In genomic region chr1:63544122-63544521, GRCm38 (mm10) we compare ENCODE assay signal across 27 mouse cellular contexts.
DNase-seq lines count a peak whose midpoint lies in the region; ATAC-seq and TF ChIP-seq lines count a peak whose summit lies in the region.
"Had no signal": no experiment of that assay in that cellular context is flagged by ENCODE, and none has a peak within 500 bp of the region (broad histone marks: within the 10 kb centered on the region; RNA-seq: fewer than 3 reads in every experiment).

No protein-coding gene starts in this region.

- peak; percentile 62; the same call in 1 of the 2 replicates for ATAC-seq in hindbrain, embryonic 14.5 days (ENCODE audit: low FRiP score)
- ATAC-seq in hindbrain, embryonic 12.5 days (ENCODE audit: low FRiP score) = no peak
- no peak; the same call in 1 of the 2 replicates for ATAC-seq in midbrain, embryonic 14.5 days (ENCODE audit: low FRiP score, low TSS enrichment)
- ATAC-seq in hindbrain, postnatal 0 days = no peak
- no peak for ATAC-seq in midbrain, postnatal 0 days (ENCODE audit: low FRiP score)
- ATAC-seq: forebrain, embryonic 15.5 days; intestine, embryonic 15.5 days; Patski had no signal

- H3K9me3 ChIP-seq in hindbrain, embryonic 14.5 days (ENCODE audit: control insufficient read depth, low read length) = no peaks in the 10 kb centered on the region
- H3K9me3 ChIP-seq in hindbrain, embryonic 12.5 days (replicated peaks) = no peaks in the 10 kb centered on the region
- H3K9me3 ChIP-seq in midbrain, embryonic 14.5 days (ENCODE audit: control insufficient read depth, low read length) = no peaks in the 10 kb centered on the region
- no peaks in the 10 kb centered on the region for H3K9me3 ChIP-seq in midbrain, embryonic 10.5 days (replicated peaks)
- H3K9me3 ChIP-seq in hindbrain, postnatal 0 days (ENCODE audit: low read length) = no peaks in the 10 kb centered on the region
- no peaks in the 10 kb centered on the region for H3K9me3 ChIP-seq in midbrain, postnatal 0 days (ENCODE audit: low read length)
- H3K9me3 ChIP-seq: embryonic facial prominence, embryonic 10.5 days; embryonic facial prominence, embryonic 13.5 days; forebrain, embryonic 12.5 days; forebrain, embryonic 15.5 days; G1E; intestine, embryonic 15.5 days had no signal

- WGBS in hindbrain, embryonic 14.5 days = 59% methylated on average over 2 of the region's 2 CpGs
- 81% methylated on average over 2 of the region's 2 CpGs for WGBS in hindbrain, embryonic 12.5 days
- 51% methylated on average over 2 of the region's 2 CpGs for WGBS in midbrain, embryonic 14.5 days
- WGBS in midbrain, embryonic 10.5 days = 94% methylated on average over 2 of the region's 2 CpGs
- 66% methylated on average over 2 of the region's 2 CpGs for WGBS in hindbrain, postnatal 0 days
- whole genome bisulfite sequencing in midbrain, postnatal 0 days = 55% methylated on average over 2 of the region's 2 CpGs
- WGBS in heart, adult 2 months = 88% methylated on average over 2 of the region's 2 CpGs

- no peaks in the 10 kb centered on the region for H3K36me3 ChIP-seq in hindbrain, embryonic 14.5 days (replicated peaks; ENCODE audit: control insufficient read depth, insufficient read depth)
- no peaks in the 10 kb centered on the region for H3K36me3 ChIP-seq in hindbrain, embryonic 12.5 days
- no peaks in the 10 kb centered on the region for H3K36me3 ChIP-seq in midbrain, embryonic 14.5 days (ENCODE audit: control insufficient read depth, insufficient read depth, low read length)
- H3K36me3 ChIP-seq in midbrain, embryonic 10.5 days = no peaks in the 10 kb centered on the region
- no peaks in the 10 kb centered on the region for H3K36me3 ChIP-seq in hindbrain, postnatal 0 days (ENCODE audit: insufficient read depth, low read length)
- peaks cover 3% of the 10 kb centered on the region; the same call in 1 of the 2 replicates for H3K36me3 ChIP-seq in midbrain, postnatal 0 days (ENCODE audit: insufficient read depth, low read length)
- no peaks in the 10 kb centered on the region for H3K36me3 ChIP-seq in heart, adult 2 months (ENCODE audit: control insufficient read depth, insufficient read depth, low read length)
- H3K36me3 ChIP-seq: embryonic facial prominence, embryonic 10.5 days; embryonic facial prominence, embryonic 13.5 days; forebrain, embryonic 15.5 days; G1E; intestine, embryonic 15.5 days had no signal

- H3K9ac ChIP-seq in hindbrain, embryonic 14.5 days = no peak overlapping the region
- H3K9ac ChIP-seq in hindbrain, embryonic 12.5 days = no peak overlapping the region
- no peak overlapping the region for H3K9ac ChIP-seq in midbrain, embryonic 14.5 days (replicated peaks; ENCODE audit: low read length)
- H3K9ac ChIP-seq in hindbrain, postnatal 0 days (replicated peaks; ENCODE audit: low read length) = no peak overlapping the region
- H3K9ac ChIP-seq in midbrain, postnatal 0 days (replicated peaks; ENCODE audit: low read length, poor library complexity, severe bottlenecking) = no peak overlapping the region
- H3K9ac ChIP-seq in heart, adult 2 months (ENCODE audit: low read depth, low read length) = no peak overlapping the region
- H3K9ac ChIP-seq: embryonic facial prominence, embryonic 13.5 days; forebrain, embryonic 12.5 days; forebrain, embryonic 15.5 days; intestine, embryonic 15.5 days had no signal

- H3K27me3 ChIP-seq in hindbrain, embryonic 14.5 days (ENCODE audit: control insufficient read depth, insufficient read depth, low read length) = no peaks in the 10 kb centered on the region
- no peaks in the 10 kb centered on the region for H3K27me3 ChIP-seq in hindbrain, embryonic 12.5 days
- H3K27me3 ChIP-seq in midbrain, embryonic 14.5 days (ENCODE audit: control insufficient read depth, insufficient read depth, low read length) = no peaks in the 10 kb centered on the region
- H3K27me3 ChIP-seq in midbrain, embryonic 10.5 days (ENCODE audit: low read depth, poor library complexity, severe bottlenecking) = no peaks in the 10 kb centered on the region
- no peaks in the 10 kb centered on the region for H3K27me3 ChIP-seq in hindbrain, postnatal 0 days (ENCODE audit: insufficient read depth, low read length)
- no peaks in the 10 kb centered on the region for H3K27me3 ChIP-seq in midbrain, postnatal 0 days (ENCODE audit: insufficient read depth, low read length)
- no peaks in the 10 kb centered on the region for H3K27me3 ChIP-seq in heart, adult 2 months (ENCODE audit: control insufficient read depth, insufficient read depth, low read length)
- H3K27me3 ChIP-seq: CH12.LX; embryonic facial prominence, embryonic 13.5 days; forebrain, embryonic 12.5 days; forebrain, embryonic 15.5 days; intestine, embryonic 15.5 days had no signal

- peaks cover 10% of the 10 kb centered on the region for H3K4me1 ChIP-seq in hindbrain, embryonic 14.5 days (replicated peaks; ENCODE audit: control insufficient read depth, insufficient read depth, low read length)
- H3K4me1 ChIP-seq in hindbrain, embryonic 12.5 days = peaks cover 10% of the 10 kb centered on the region
- peaks cover 13% of the 10 kb centered on the region; the same call in 1 of the 2 replicates for H3K4me1 ChIP-seq in midbrain, embryonic 14.5 days (ENCODE audit: control insufficient read depth, insufficient read depth, low read length)
- H3K4me1 ChIP-seq in midbrain, embryonic 10.5 days = no peaks in the 10 kb centered on the region
- no peaks in the 10 kb centered on the region for H3K4me1 ChIP-seq in hindbrain, postnatal 0 days (ENCODE audit: insufficient read depth, low read length)
- no peaks in the 10 kb centered on the region for H3K4me1 ChIP-seq in midbrain, postnatal 0 days (ENCODE audit: insufficient read depth, low read length)
- no peaks in the 10 kb centered on the region for H3K4me1 ChIP-seq in heart, adult 2 months (ENCODE audit: control insufficient read depth, insufficient read depth, low read length)
- H3K4me1 ChIP-seq: embryonic facial prominence, embryonic 13.5 days; intestine, embryonic 15.5 days had no signal

- H3K4me3 ChIP-seq in hindbrain, embryonic 14.5 days (replicated peaks; ENCODE audit: low read length) = no peak overlapping the region
- no peak overlapping the region for H3K4me3 ChIP-seq in hindbrain, embryonic 12.5 days
- H3K4me3 ChIP-seq in midbrain, embryonic 14.5 days (replicated peaks; ENCODE audit: low read depth, low read length) = no peak overlapping the region
- H3K4me3 ChIP-seq in midbrain, embryonic 10.5 days = no peak overlapping the region
- H3K4me3 ChIP-seq in hindbrain, postnatal 0 days (ENCODE audit: low read length) = no peak overlapping the region
- H3K4me3 ChIP-seq in midbrain, postnatal 0 days (ENCODE audit: low read depth, low read length) = no peak overlapping the region
- H3K4me3 ChIP-seq in heart, adult 2 months = no peak overlapping the region
- H3K4me3 ChIP-seq: embryonic facial prominence, embryonic 10.5 days; embryonic facial prominence, embryonic 13.5 days; erythroblast, embryonic 14.5 days; forebrain, embryonic 12.5 days; forebrain, embryonic 15.5 days; intestine, embryonic 15.5 days had no signal

- no peak for TF ChIP-seq CTCF in hindbrain, postnatal 0 days (IDR thresholded peaks at IDR 0.05; ENCODE audit: low read depth)
- no peak for TF ChIP-seq CTCF in midbrain, postnatal 0 days (IDR thresholded peaks at IDR 0.05)
- TF ChIP-seq CTCF in heart, adult 2 months (IDR thresholded peaks at IDR 0.05) = no peak

- no peak for DNase-seq in hindbrain, embryonic 14.5 days (ENCODE audit: low spot score)
- DNase-seq in midbrain, embryonic 14.5 days = peak; percentile 47
- no peak for DNase-seq in midbrain, embryonic 10.5 days (ENCODE audit: low spot score)
- peak; percentile 36 for DNase-seq in hindbrain, postnatal 0 days (ENCODE audit: low spot score)
- peak; percentile 5 for DNase-seq in midbrain, postnatal 0 days (ENCODE audit: low spot score)
- DNase-seq in heart, adult 2 months = no peak
- no peak for DNase-seq in gastrocnemius, postnatal 25 days
- DNase-seq: adrenal gland, postnatal 10 days; adrenal gland, postnatal 36 days; B cell, adult 2 months; cerebellum, adult 11 months; cerebellum, adult 8-10 months; cerebellum, postnatal 10 days; cerebellum, postnatal 36 days; embryo, embryonic 11 days; gastrocnemius, postnatal 36 days had no signal

- H3K4me2 ChIP-seq in hindbrain, embryonic 14.5 days (replicated peaks) = no peak overlapping the region
- H3K4me2 ChIP-seq in hindbrain, embryonic 12.5 days (replicated peaks) = no peak overlapping the region
- H3K4me2 ChIP-seq in midbrain, embryonic 14.5 days (ENCODE audit: low read length) = no peak overlapping the region
- no peak overlapping the region for H3K4me2 ChIP-seq in hindbrain, postnatal 0 days (ENCODE audit: low read depth, low read length)
- no peak overlapping the region for H3K4me2 ChIP-seq in midbrain, postnatal 0 days (ENCODE audit: low read depth, low read length, poor library complexity, severe bottlenecking)
- H3K4me2 ChIP-seq: embryonic facial prominence, embryonic 13.5 days; forebrain, embryonic 12.5 days; forebrain, embryonic 15.5 days; heart, embryonic 11.5 days; intestine, embryonic 15.5 days had no signal

- TF ChIP-seq EP300 in heart, adult 2 months (IDR thresholded peaks at IDR 0.05; ENCODE audit: insufficient read depth, low read depth, low read length) = no peak

- TF ChIP-seq POLR2A in heart, adult 2 months (IDR thresholded peaks at IDR 0.05; ENCODE audit: insufficient read depth, low read depth, low read length) = no peak

- no peaks in the 10 kb centered on the region for H3K79me2 ChIP-seq in heart, adult 2 months (replicated peaks; ENCODE audit: control insufficient read depth, insufficient read depth, low read length)

- intact Hi-C loops in heart, adult 2 months (cut with DNase I) = no loop called here

- no peak overlapping the region for H3K27ac ChIP-seq in hindbrain, embryonic 14.5 days
- no peak overlapping the region for H3K27ac ChIP-seq in hindbrain, embryonic 12.5 days
- H3K27ac ChIP-seq in midbrain, embryonic 14.5 days (replicated peaks; ENCODE audit: low read depth, low read length) = no peak overlapping the region
- no peak overlapping the region for H3K27ac ChIP-seq in midbrain, embryonic 10.5 days (replicated peaks)
- no peak overlapping the region for H3K27ac ChIP-seq in hindbrain, postnatal 0 days
- H3K27ac ChIP-seq in midbrain, postnatal 0 days (ENCODE audit: low read depth, low read length) = no peak overlapping the region
- no peak overlapping the region for H3K27ac ChIP-seq in heart, adult 2 months
- H3K27ac ChIP-seq: embryonic facial prominence, embryonic 10.5 days; embryonic facial prominence, embryonic 13.5 days; forebrain, embryonic 12.5 days; forebrain, embryonic 15.5 days; intestine, embryonic 15.5 days had no signal

Comparison
In these comparisons a context has a peak if more than half of its experiments do, and no peak if none do; other contexts are left out.
1. DNase-seq: peak in midbrain, embryonic 14.5 days (single experiment), hindbrain, postnatal 0 days (single experiment) and midbrain, postnatal 0 days (single experiment); none in hindbrain, embryonic 14.5 days (single experiment), midbrain, embryonic 10.5 days (single experiment), heart, adult 2 months (0 of 2) and gastrocnemius, postnatal 25 days (single experiment).